Mouse (Mus musculus) embryonic fibroblast, embryonic 13.5 days (primary cell): ENCODE measurements around the gene Lrp11. TPM values are rescaled to one million over a fixed set of nuclear protein-coding genes. Genes with fewer than 3 reads are reported as not detected.

Source experiments
- H3K27ac ChIP-seq: 2 replicates; pipeline ENCODE4 v1.5.1; 2012; ENCODE audit warnings: low read length, control low read depth, inconsistent platforms; ENCODE audit not compliant: insufficient read depth
- H3K4me1 ChIP-seq: 2 replicates; pipeline ENCODE4 v1.6.1; 2011; ENCODE audit warnings: low read length; ENCODE audit not compliant: control insufficient read depth, insufficient read depth
- H3K4me3 ChIP-seq: 2 replicates; pipeline ENCODE4 v1.5.1; 2011; ENCODE audit warnings: mild to moderate bottlenecking, control low read depth, low read length; ENCODE audit not compliant: insufficient read depth
- CTCF ChIP-seq: IDR thresholded peaks from 2 replicates; pipeline ENCODE4 v1.5.1; 2011; ENCODE audit warnings: mild to moderate bottlenecking, control low read depth, low read length, moderate library complexity, borderline replicate concordance; ENCODE audit not compliant: insufficient read depth
- POLR2A ChIP-seq: IDR thresholded peaks from 2 replicates; pipeline ENCODE4 v1.6.1; 2011; ENCODE audit warnings: low read depth, mild to moderate bottlenecking, control low read depth, low read length, moderate library complexity
- polyA plus RNA-seq: library from polyadenylated mRNA; stranded (reverse); fragments of >200 nt; gene quantifications from 2 replicates; pipeline ENCODE4 v1.2.4, GENCODE M21; 2011; ENCODE audit warnings: low read depth; ENCODE audit not compliant: missing spikeins, insufficient read length

Lrp11 gene
- polyA plus RNA-seq, 1 experiment: 9.0 TPM

DNA sequence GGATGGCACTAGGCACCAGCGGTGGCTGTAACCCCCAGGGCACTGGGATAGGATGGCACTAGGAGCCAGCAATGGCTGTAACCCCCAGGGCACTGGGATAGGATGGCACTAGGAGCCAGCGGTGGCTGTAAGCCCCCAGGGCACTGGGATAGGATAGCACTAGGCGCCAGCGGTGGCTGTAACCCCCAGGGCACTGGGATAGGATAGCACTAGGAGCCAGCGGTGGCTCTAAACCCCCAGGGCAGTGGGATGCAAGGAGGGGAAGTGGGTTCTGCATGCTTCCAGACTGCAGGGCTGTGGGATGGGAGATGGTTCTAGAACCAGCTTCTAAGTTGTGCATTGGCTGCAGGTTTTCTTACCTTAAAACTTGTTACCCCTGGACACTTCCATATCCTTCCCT, 31.1 kb downstream of the Lrp11 start:
- Histone ChIP-seq H3K4me3 (no peak overlapping the region), H3K4me1 (no peaks in the 10 kb centered on the region), H3K27ac (no peak overlapping the region)
- no peak for TF ChIP-seq CTCF
- TF ChIP-seq POLR2A: no peak

DNA sequence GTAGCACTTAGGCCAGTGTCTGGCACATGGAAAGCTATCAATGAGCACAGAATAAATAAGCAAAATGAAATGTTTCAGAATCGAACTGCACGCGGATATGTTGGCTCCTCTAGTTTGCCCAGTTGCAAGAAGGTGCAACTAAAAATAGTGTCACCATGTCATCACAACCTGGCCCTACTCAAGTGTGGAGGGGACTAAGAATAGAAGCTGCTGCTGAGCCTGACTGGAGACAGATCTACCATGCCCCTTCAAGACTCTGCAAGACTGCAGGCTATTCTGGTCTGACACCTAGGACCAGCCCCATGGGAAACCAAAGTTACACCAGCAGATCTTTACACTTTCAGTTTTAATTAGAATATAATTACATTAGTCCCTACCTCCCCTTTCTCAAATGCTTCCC, 32.8 kb downstream of the Lrp11 start:
- H3K4me1 ChIP-seq: no peaks in the 10 kb centered on the region
- H3K4me3 ChIP-seq: no peak overlapping the region
- H3K27ac ChIP-seq: no peak overlapping the region
- TF ChIP-seq CTCF (no peak), POLR2A (no peak)

DNA sequence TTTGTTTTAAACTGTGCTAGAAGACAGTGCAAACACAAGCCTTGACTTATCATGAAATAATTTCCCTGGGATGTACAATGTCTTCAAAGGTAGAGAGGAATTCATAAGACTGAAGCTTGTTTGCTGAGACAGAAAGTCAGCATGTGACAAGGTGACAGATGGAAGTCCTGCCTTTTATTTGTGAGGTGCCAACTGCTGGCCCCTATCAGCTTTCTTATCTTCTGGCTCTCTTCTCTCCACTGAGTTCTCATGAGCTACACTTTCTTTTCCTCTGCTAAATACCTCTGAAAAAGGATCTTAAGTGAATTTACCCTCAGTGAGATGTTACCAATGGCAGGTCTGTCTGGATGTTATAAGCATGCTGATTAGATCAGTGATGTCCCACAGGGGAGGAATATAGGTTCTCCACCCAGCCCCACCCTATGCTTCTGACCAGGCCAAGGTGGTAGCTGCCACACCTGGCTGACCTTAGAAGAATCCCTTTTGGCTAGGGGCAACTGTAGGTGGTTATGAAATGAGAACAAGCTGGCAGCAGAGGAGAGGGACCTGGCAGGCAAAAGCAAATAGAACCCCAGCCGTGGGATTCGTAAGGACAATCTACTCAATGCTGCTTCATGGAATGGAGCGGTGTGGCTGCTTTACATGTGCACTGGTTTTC, 34.4 kb downstream of the Lrp11 start:
- TF ChIP-seq CTCF: no peak
- no peak for TF ChIP-seq POLR2A
- Histone ChIP-seq H3K27ac (no peak overlapping the region), H3K4me3 (no peak overlapping the region), H3K4me1 (no peaks in the 10 kb centered on the region)

DNA sequence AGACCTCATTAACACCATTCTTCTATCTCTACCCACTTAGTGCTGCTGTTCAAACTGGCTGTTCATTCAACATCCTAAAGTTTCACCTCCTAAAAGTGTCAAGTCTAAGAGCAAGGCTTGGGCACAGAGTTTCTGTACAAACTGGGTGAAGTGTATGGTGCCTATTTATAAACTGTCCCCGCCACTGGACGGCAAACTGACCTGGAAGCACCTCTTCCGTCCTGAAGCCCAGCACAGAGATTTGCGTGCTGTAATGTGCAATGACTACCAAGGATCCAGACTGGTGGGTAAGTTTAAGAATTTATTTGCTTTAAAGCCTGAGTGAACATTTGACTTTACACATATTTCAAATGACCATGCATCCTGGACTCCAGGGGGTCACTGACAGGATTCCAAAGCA, 39.5 kb downstream of the Lrp11 start:
- no peaks in the 10 kb centered on the region for H3K4me1 ChIP-seq
- no peak overlapping the region for H3K27ac ChIP-seq
- TF ChIP-seq POLR2A: no peak
- TF ChIP-seq CTCF: no peak
- H3K4me3 ChIP-seq: no peak overlapping the region

DNA sequence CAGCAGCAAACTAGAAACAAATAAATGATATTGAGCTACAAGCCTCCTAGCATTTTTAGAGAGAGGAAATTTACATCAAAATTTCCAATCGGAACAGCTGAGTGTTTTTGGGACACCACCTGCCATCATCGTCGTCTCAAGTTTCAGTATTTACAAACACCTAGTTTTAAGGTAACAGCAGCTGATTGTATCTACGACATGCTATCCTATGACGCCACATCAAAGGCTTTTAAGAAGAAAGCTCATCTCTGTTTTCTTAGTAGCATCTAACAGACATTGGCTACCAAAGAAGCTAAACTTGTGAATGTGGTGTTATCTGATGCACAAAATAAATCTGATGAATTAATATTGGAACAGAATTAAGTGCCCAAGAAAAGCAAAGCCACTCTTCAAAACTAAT, 40.7 kb downstream of the Lrp11 start:
- no peaks in the 10 kb centered on the region for H3K4me1 ChIP-seq
- no peak overlapping the region for H3K27ac ChIP-seq
- H3K4me3 ChIP-seq: no peak overlapping the region
- TF ChIP-seq CTCF (no peak), POLR2A (no peak)

DNA sequence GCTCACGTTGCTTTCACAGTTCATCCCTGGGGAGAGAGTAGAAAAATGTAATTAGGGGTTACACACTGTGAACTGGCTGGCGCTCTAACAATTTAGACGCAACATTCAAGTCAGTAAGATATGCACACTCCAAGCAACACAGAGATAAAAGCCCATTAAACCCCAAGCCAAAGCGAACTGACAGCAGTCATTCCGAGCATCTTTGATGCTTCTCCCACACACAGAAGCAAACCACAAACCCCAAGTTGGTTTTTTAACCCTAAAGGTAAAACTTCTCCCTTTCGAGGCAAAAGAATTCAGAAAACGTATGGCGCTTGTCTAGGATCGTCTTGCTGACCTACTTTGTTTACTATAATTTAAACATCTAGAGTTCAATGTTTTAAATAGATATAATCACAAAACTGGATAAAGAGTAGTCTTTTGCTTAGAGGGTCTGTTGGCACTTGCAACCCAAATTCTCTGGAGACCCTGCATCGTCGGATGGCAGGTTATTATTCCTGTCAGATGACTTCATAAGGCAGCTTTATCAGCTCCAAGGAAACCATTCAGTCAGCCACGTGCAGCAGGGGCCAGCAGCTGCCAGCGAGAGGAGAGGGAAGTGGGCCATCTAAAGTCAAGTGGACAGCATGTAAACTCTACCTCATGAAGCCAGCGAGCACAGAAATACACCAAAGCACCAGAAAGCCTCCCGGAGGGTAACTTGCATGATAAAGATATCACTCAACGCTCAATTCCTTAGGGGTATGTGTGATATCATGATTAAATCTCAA, 41.5 kb downstream of the Lrp11 start:
- TF ChIP-seq CTCF (no peak), POLR2A (no peak)
- Histone ChIP-seq H3K4me3 (no peak overlapping the region), H3K27ac (no peak overlapping the region), H3K4me1 (no peaks in the 10 kb centered on the region)

DNA sequence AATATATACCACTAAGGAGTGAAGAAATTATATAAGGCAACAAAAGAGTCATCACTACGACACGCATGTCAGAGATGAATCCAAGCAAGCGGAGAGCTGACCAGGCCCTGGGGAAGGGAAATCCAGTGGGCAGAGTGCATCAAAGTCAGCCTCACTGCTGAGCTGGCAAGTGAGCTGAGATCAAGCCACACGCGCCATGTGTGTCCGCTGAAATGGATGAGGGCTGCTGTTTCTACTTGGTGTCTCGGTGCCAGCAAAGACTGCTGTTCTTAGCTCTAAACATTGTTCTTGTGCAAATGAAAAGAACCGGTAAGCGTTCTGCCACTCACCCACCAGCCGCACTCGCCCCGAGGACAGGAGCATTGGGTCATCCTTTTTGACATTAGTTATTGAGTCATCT, 50.8 kb downstream of the Lrp11 start:
- TF ChIP-seq POLR2A: no peak
- no peak for TF ChIP-seq CTCF
- Histone ChIP-seq H3K4me1 (no peaks in the 10 kb centered on the region), H3K4me3 (no peak overlapping the region), H3K27ac (no peak overlapping the region)

DNA sequence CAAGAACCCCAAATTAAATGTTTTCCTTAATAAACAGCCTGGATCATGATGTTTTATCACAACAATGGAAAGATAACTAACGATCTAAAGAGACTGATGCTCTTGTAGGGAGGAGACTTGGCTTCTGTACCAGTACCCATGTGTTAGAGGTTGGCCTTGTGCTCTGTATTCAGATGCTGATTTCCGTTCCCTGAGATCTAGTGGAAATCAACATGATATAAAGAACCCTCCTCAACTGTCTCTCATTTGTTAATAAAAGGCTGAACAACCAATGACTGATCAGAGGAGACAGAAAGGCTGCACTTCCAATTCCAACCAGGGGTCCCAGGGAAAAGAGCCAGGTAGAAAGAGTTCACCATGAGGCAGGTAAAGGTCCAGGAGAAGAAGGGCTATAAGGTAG, 56.3 kb downstream of the Lrp11 start:
- H3K4me1 ChIP-seq: no peaks in the 10 kb centered on the region
- H3K27ac ChIP-seq: no peak overlapping the region
- no peak overlapping the region for H3K4me3 ChIP-seq
- TF ChIP-seq POLR2A: no peak
- no peak for TF ChIP-seq CTCF

DNA sequence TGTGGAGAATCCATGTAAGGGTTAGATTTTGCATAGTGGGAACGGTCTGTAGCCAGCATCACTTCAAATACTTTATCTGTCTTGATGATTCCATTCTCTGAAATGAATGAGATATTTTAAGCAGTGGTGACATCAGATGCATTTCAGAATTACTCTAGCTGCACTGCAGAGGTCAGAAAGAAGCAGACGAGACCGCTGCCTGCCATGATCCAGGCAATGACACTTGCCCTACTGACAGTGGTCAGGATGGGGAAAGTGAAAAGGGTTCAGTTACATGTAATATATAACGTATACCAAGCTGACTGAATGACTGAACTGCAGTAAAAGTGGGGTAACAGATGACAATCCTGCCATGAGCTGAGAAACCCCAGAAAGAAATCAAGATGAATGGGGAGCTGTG, 59.5 kb downstream of the Lrp11 start:
- TF ChIP-seq CTCF: no peak
- no peak for TF ChIP-seq POLR2A
- Histone ChIP-seq H3K27ac (no peak overlapping the region), H3K4me3 (no peak overlapping the region)

DNA sequence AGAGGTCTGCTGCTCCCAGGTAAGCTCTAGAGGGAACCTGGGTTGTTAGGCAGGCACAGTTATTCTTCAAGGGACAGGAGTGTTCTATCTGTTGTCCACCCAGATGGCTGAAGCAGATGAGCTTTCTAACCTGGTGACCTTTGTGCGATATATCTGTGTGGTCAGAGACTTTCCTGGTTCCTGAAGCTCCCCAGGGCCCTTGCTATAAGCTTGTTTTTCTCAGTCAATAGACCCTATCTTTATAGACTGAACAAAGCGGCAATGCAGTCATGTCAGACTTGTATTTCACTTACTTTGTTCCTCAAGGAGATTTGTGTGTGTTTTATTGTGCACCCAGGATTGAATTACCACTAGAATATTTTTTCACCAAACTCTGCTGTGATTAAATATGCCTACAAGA, 61.5 kb downstream of the Lrp11 start:
- TF ChIP-seq CTCF (no peak), POLR2A (no peak)
- Histone ChIP-seq H3K27ac (no peak overlapping the region), H3K4me3 (no peak overlapping the region), H3K4me1 (no peaks in the 10 kb centered on the region)

More for the DNA sequence above, 59.5 kb downstream of the Lrp11 start:
- no peaks in the 10 kb centered on the region for H3K4me1 ChIP-seq
